Mouse (Mus musculus) cortical plate, adult 2 months (tissue): ENCODE measurements around the gene Gm17949. TPM values are rescaled to one million over a fixed set of nuclear protein-coding genes. Genes with fewer than 3 reads are reported as not detected.

Experiments
- H3K27ac ChIP-seq: fragments of 200-500 bp; 2 replicates; pipeline ENCODE4 v1.5.1; 2012; ENCODE audit warnings: low read length, control low read depth, inconsistent platforms; ENCODE audit not compliant: insufficient read depth
- H3K4me1 ChIP-seq: fragments of 200-500 bp; 2 replicates; pipeline ENCODE4 v1.6.1; 2011; ENCODE audit warnings: low read length; ENCODE audit not compliant: control insufficient read depth, insufficient read depth
- H3K4me3 ChIP-seq: fragments of 200-500 bp; 2 replicates; pipeline ENCODE4 v1.5.1; 2011; ENCODE audit warnings: mild to moderate bottlenecking, low read length, control low read depth; ENCODE audit not compliant: insufficient read depth
- CTCF ChIP-seq: fragments of 200-500 bp; IDR thresholded peaks from 2 replicates; pipeline ENCODE4 v1.5.1; 2011; ENCODE audit warnings: mild to moderate bottlenecking, control low read depth, low read length; ENCODE audit not compliant: insufficient read depth; ENCODE audit errors: extremely low read depth
- POLR2A ChIP-seq: fragments of 200-500 bp; IDR thresholded peaks from 2 replicates; pipeline ENCODE4 v1.6.1; 2011; ENCODE audit warnings: mild to moderate bottlenecking, low read length, control low read depth; ENCODE audit not compliant: insufficient read depth; ENCODE audit errors: extremely low read depth
- polyA plus RNA-seq: library from polyadenylated mRNA; depleted of rRNA; stranded (reverse); fragments of >200 nt; gene quantifications from 2 replicates; pipeline ENCODE4 v1.2.3, GENCODE M21; 2012

Gene Gm17949
- polyA plus RNA-seq, 1 experiment: not detected

DNA sequence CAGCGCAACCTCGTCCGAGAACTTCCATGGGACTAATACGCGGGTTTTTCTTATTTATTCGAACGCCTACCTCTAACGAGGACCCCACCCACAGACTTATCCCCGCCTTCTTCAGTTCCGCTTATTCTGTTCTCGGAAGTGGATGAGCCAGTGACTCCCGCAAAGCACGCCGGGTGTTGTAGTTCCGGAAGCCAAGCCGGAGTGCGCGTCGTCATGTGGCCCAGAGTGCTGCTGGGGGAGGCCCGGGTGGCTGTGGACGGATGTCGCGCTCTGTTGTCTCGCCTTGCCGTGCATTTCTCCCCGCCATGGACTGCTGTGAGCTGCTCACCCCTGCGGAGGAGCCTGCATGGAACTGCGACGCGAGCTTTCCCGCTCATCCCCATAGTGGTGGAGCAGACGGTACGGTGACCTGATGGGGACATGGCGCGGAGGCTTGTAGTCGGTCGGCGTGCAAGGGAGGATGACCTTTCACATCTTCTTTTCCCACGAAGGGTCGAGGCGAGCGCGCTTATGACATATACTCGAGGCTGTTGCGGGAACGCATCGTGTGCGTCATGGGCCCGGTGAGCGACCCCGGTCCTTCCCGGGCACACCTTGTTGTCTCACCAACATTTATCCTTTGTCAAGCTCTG lies 21.0 kb upstream of the Gm17949 start, which contains the start of gene Clpp:
Clpp (plus strand) TSS at position 191 of the 632 bp plus-strand sequence.
- Histone ChIP-seq H3K4me1 (peaks cover 4% of the 10 kb centered on the region), H3K27ac (peak within 1 kb of the TSS; percentile 10; the same call in 1 of the 2 replicates), H3K4me3 (peak within 1 kb of the TSS; percentile 62)
- peak; percentile 92 for TF ChIP-seq POLR2A
- no peak for TF ChIP-seq CTCF

- Histone ChIP-seq H3K27ac (no peak overlapping the region), H3K4me1 (peaks cover 4% of the 10 kb centered on the region), H3K4me3 (peak overlapping the region; percentile 62)
- no peak for TF ChIP-seq POLR2A
- TF ChIP-seq CTCF: no peak
Measured at GRCm38 (mm10) chr17:56990966-56991365, 20.3 kb upstream of the Gm17949 start.

- no peak for TF ChIP-seq CTCF
- TF ChIP-seq POLR2A: no peak
- Histone ChIP-seq H3K4me1 (peaks cover 4% of the 10 kb centered on the region), H3K27ac (no peak overlapping the region), H3K4me3 (no peak overlapping the region)
Measured at GRCm38 (mm10) chr17:56995046-56995445, 16.2 kb upstream of the Gm17949 start.

DNA sequence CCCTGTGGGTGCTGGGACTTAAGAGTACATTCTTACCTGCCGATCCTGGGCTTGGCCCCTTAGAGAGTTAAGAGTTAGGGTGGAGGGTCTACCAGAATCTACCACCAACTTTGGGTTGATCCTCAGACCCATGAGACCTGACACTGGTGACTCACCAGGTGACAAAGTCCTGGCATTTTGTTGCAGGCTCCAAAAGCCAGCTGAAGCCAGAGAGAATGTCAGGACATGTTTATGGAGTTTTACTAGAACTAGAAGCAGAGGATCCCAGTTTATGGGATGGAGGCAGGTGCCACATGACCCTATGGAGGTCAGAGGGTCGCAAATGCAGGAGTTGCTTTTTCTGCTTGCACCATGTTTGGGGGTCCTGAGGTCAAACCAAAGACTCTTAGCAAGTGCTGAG lies 14.8 kb upstream of the Gm17949 start:
- TF ChIP-seq POLR2A (peak; percentile 24; the same call in 1 of the 2 replicates), CTCF (no peak)
- no peaks in the 10 kb centered on the region for H3K4me1 ChIP-seq
- H3K4me3 ChIP-seq: no peak overlapping the region; the same call in 1 of the 2 replicates
- H3K27ac ChIP-seq: no peak overlapping the region

DNA sequence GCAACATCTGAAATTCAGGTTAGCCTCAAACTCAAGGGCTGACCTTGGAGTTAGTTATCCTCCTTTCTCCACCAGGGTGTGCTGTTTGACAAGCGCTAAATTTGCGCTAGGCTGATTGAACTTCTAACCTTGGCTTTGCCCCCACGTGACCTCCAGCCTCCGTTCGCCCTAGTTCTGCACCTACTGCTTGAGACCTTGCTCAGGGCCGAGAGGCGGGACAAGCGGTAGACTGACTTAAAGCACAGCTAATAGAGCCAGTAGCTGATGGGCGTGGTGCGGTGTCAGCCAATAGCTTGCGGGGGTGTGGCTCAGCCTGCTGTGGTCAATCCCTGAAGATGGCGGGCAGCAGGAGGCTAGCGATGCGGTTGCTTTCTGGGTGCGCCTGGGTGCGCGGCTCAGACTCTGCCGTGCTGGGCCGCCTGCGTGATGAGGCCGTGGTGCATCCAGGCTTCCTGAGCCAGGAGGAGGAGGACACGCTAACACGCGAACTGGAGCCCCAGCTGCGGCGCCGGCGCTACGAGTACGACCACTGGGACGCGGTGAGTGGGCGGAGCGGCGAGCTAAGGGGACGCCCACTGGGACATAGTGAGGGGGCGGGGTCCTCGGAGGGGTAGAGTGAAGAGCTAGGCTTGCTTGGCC lies 14.1 kb upstream of the Gm17949 start, which contains the start of gene Alkbh7:
Alkbh7 (plus strand) TSS at position 311 of the 639 bp plus-strand sequence.
- no peaks in the 10 kb centered on the region for H3K4me1 ChIP-seq
- TF ChIP-seq POLR2A (peak; percentile 73), CTCF (peak; percentile 62)
- peak within 1 kb of the TSS; percentile 50 for H3K4me3 ChIP-seq
- no peak within 1 kb of the TSS for H3K27ac ChIP-seq

- H3K4me3 ChIP-seq: no peak overlapping the region
- no peak overlapping the region for H3K27ac ChIP-seq
- H3K4me1 ChIP-seq: no peaks in the 10 kb centered on the region
- TF ChIP-seq CTCF (no peak), POLR2A (no peak)
Measured at GRCm38 (mm10) chr17:56999414-56999813, 11.9 kb upstream of the Gm17949 start.

- TF ChIP-seq CTCF (no peak), POLR2A (no peak)
- Histone ChIP-seq H3K4me1 (no peaks in the 10 kb centered on the region), H3K27ac (no peak within 1 kb of the TSS), H3K4me3 (no peak within 1 kb of the TSS)
Measured at GRCm38 (mm10) chr17:56999968-57000609, 11.2 kb upstream of the Gm17949 start, which contains the start of gene Pspn. Gene Pspn, minus strand, starts transcription at chr17:57000018.

GRCm38 (mm10) chr17:57001228-57001627 lies 10.0 kb upstream of the Gm17949 start:
- Histone ChIP-seq H3K27ac (no peak overlapping the region), H3K4me1 (no peaks in the 10 kb centered on the region), H3K4me3 (no peak overlapping the region)
- TF ChIP-seq CTCF (no peak), POLR2A (no peak)

DNA sequence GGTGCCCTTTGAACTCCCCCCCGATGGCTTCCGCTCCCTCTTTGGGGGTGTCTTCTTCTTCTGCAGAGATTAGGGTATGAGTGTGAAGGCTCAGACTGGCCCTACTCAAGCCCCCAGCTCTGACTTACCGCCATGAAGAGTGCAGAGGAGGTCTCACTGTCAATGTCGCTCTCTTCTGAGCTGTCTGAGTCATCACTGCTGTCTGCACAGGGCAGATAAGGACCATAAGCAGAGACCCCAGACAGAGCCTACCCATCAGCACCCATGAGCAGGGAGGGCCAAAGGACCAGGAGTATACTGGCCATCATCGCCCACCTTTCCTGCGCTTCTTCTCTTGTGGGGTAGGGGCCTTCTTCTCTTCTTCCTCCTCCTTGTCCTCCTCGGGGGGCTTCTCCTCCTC lies 7.3 kb upstream of the Gm17949 start:
- no peaks in the 10 kb centered on the region for H3K4me1 ChIP-seq
- no peak overlapping the region for H3K4me3 ChIP-seq
- TF ChIP-seq POLR2A: no peak
- TF ChIP-seq CTCF: no peak
- H3K27ac ChIP-seq: no peak overlapping the region
